Mouse (Mus musculus) thymus, postnatal 10 days (tissue): Measurements from ENCODE around the gene Bcas2.
A peak's percentile ranks its signal among the peaks of the same experiment; 100 is the strongest.

Experiments used
- DNase-seq, 2 experiments: peaks; one replicate each; pipeline ENCODE4 v3.0.0; 2021; ENCODE audit warnings: low spot score in 2 of 2

Gene Bcas2

DNA sequence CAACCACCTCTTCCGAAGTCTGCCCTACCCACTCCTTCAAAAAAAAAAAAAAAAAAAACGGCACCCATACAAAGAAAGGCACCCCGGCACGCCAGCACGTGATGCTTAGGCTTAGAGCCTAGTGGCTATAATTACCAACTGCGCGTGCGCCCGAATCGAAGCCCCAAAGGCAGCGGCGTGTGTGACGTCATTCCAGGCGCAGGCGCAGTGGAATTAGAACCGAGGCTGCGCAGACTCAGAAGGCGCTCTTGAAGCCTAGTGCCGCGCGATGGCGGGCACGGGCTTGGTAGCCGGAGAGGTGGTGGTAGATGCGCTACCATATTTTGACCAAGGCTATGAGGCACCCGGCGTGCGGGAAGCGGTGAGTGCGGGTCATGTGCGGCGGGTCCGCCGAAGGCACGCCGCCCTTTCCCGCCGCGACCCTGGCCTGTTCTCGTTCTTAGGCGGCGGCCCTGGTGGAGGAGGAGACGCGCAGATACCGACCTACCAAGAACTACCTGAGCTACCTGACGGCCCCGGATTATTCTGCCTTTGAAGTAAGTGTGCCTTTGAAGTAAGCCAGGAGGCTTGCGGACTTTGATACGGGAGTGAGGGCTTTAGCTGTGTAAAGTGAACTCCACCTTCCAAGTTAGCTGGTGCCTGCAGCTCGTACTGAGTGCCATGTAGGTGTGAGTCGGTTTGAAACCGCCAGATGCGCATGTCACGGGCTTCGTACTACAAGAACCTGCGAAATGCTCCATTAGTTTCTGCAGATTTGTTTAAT, at the start of gene Bcas2:
Bcas2 (plus strand) TSS at position 151 of the 763 bp plus-strand sequence.
- DNase-seq: peak; percentile 95 to 99

DNA sequence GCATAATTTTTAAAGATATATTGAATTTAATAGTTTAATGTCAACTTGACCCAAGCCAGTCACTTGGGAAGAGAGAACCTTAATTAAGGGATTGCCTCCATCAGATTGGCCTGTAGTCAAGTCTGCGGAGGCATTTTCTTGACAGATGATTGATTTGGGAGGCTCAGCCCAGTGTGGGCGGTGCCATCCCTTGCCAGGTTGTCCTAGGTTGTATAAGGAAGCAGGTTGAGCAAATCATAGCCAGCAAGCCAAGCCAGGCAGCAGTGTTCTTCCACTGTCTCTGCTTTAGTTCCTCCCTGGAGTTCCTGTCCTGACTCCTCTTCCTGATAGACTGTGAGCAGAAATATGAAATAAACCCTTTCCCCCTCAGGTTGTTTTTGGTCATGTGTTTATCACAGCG, 47.8 kb upstream of the Bcas2 start:
- DNase-seq: no peak

DNA sequence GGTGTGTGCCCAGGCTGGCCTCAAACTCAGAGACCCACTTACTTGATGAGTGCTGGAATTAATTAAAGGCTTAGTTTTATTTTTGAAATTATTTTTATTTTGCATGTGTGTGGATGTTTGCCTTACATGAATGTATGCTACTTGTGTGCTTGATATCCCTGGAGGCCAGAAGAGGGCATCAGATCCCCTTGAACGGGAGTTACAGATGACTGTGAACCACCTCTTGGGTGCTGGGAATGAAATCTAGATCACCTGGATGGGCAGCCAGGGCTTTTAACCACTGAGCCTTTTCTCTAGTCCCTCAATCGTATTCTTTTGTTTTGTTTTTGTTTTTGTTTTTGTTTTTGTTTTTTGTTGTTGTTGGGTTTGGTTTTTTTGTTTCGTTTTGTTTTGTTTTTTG, 45.3 kb upstream of the Bcas2 start:
- DNase-seq: no peak

DNA sequence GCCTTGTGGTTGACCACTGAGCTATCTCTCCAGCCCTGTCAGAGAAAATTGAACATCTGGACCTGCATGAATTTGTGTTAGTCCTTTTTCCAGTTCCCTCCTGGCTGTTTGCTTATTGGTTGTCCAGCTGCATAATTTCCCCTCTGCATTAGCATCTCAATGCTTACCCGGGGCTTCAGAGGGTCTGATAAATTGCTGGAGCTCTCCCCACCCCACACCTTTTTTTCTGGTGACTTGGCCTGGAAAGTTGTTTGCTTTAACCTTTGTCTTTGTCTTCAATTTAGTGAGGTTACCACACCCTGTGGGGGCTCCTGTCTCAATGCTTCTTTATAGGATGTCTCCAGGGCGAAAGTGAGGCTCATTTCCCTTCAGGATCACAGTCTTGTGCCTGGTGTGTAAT, 44.3 kb upstream of the Bcas2 start:
- no peak for DNase-seq

DNA sequence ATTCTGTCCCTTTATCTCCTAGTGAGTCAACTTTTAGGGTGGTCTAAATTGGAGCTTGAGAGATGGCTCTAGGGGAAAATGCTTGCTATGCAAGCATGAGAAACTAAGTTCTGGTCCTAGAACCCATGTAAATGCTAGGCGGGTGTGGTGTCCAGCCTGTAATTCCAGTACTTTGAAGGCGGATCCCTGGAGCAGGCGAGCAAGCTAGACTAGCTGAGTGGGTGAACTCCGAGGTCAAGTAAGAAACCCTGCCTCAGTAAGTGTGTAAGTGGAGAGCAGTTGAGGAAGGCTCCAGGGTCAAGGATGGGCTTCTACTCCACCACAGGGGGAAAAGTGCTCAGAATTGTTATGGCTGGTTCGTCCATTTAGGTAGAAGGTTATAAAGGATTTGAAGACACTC, 43.7 kb upstream of the Bcas2 start:
- DNase-seq: no peak

DNA sequence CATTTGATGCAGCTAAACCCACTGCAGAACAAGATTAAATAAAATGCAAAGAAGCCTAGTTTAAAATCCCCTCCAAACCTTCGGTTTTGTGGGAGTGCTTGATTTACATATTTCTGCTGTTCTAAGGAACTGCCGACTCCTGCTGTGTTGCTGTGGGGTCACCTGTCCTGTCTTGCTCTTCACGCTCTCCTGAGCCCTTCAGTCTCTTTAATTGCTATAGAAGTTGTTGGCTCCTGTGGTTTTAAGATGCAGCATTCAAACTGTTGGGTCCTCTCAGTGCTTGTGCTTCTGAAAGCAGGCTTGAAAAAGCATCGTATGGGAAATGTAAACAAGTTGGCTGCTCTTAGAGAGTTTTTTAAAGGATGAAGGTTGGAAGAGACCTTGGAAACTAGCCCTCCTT, 43.2 kb upstream of the Bcas2 start:
- DNase-seq: no peak

DNA sequence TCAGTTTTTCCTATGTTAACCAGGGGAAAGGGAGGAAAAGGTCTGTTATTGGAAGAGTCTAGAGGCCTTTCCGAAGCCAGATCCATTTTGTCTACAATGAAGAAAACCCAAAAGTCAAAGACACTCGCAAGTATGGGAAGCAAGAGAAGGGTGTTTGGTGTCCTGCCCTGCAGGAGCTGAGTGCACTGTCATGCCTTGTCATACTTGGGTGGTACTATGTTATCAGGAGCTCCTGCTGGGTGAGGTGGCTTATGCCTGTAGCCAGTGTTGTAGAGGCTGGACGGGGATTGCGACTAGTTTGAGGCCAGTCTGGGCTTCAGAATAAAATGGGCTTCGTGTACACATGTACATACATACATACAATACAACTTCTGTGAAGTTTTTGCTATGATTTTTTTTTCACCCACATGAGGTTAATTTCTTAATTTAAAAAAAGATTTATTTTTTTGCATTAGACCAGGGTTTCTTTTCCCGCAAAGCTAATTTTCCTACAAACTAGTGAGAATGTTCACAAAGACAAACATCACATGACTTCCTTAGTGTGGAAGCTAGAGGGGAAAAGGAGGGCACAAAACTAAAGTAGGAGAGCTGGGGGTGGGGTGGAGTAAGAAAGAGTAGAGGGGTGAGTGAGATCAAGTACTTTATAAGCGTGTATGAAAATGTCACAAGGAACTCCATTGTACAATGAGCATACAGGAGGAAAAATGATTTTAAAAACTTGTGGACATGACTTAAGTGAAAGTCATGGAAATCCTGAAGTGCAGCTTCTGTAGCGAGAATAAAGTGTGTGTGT, 41.9 kb upstream of the Bcas2 start:
- DNase-seq: no peak

DNA sequence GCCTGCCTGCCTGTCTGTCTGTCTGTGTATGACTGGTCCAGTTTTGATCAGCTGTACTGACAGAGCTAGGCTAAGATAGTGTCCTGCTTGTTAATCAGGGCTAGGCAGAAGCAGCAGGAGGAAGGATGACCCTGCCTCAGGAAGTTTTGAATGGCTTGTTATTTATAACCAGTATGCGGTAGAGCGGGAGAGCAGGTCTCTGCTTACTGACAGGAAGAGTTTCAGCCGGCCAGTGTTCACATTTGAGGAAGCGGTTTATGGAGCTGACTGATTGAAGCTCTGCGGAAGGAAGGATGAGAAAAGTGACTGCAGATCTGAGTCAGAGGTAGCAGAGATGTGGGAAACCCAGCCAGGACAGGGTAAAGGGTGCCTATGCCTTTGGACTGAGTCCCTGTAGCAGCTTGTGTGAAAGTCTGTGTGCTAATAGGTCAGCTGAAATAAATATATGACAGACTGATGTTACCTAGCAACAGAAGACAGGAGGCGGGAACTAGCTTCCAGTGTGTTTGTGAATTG, 41.2 kb upstream of the Bcas2 start:
- no peak for DNase-seq

- no peak for DNase-seq
Observed at GRCm38 (mm10) chr3:103133098-103133497, 38.4 kb upstream of the Bcas2 start.

DNA sequence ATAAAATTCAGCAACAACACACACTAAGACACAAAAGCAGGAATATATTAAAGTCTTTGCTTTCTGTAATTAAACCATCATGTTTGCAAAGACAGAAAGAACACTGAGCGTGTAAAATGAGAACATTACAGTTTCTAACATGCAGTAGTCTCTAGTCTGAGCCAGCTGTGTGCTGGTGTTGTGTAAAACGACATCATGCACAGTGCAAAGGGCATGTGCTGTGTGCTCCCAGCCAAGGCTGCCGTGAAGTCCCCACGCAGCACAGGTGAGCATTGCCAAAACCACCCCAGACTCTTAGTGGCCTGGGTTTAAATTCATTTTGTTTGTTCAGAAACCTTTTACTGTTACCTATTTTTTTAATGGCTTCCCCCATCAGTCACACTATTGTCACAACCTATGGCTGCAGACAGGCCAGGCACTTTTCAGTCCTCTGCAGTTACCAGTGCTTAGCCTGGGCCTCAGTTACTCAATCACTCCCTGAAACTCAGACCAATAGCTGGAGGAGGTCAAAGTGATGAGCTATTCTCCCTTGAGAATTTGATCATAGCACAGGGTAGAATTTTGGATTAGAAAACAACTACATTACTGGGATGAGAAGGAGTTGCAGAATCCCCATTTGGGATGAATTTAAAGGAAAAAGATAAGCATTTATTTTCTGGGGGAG, 34.9 kb upstream of the Bcas2 start:
- DNase-seq: no peak

DNA sequence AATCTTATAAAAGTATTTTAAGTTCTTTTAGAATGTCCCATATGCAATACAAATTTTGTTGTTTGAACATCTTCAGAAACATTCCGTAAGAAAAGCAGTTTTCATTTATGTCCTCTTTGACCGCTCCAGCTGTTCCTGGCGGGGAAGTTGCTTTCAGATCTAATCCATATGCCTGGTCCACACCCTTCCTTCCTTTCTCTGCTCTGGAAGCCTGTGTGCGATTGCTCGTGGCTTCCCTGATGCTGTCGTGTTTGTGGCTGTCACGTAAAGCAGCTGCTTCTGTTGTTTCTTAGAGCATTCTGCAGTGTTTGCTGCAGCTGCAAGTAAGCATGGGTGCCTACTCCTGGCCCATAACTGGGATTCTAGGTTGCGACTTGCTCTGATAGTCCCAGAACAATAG, 32.4 kb upstream of the Bcas2 start:
- DNase-seq: no peak

- peak in 1 of 2 experiments; percentile 18 for DNase-seq
Observed at GRCm38 (mm10) chr3:103140095-103140838, 31.2 kb upstream of the Bcas2 start.

- DNase-seq: no peak
Observed at GRCm38 (mm10) chr3:103141287-103141686, 30.2 kb upstream of the Bcas2 start.

GRCm38 (mm10) chr3:103142366-103142765, 29.1 kb upstream of the Bcas2 start:
- DNase-seq: no peak

DNA sequence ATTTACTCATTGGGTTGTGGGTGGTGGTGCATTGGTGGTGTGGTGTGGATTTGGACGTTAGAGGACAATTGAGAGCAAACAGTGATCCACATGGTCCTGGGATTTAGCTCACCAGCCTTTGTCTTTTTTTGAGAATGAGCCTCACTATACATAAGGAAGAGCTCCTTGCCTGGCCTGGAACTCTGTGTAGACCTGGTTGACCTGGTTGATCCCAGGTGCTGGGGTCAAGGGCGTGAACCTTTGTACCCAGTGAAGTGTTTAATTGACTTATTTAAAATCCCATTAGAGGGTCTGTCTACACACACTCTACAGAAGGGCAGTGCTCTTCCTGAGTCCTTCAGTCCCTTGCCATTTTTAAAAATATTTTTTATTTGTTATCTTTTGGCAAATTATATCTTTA, 26.1 kb upstream of the Bcas2 start:
- no peak for DNase-seq

- DNase-seq: no peak
Observed at GRCm38 (mm10) chr3:103145791-103146190, 25.7 kb upstream of the Bcas2 start.

GRCm38 (mm10) chr3:103146330-103147166, 24.9 kb upstream of the Bcas2 start:
- no peak for DNase-seq

- no peak for DNase-seq
Observed at GRCm38 (mm10) chr3:103147775-103148174, 23.7 kb upstream of the Bcas2 start.

GRCm38 (mm10) chr3:103148941-103149340, 22.5 kb upstream of the Bcas2 start:
- peak in 1 of 2 experiments; percentile 28 for DNase-seq

GRCm38 (mm10) chr3:103153761-103154160, 17.7 kb upstream of the Bcas2 start:
- no peak for DNase-seq
